Mouse (Mus musculus) cerebellum, postnatal 10 days (tissue): ENCODE measurements around the gene Sorcs1.

Experiments used
- DNase-seq, 2 experiments: peaks; one replicate each; pipeline ENCODE4 v3.0.0; 2021; ENCODE audit warnings: mixed read lengths in 2 of 2

Sorcs1 gene

GRCm38 (mm10) chr19:50534031-50534430 lies 144.4 kb downstream of the Sorcs1 start:
- no peak for DNase-seq

GRCm38 (mm10) chr19:50527835-50528234 lies 150.6 kb downstream of the Sorcs1 start:
- no peak for DNase-seq

GRCm38 (mm10) chr19:50526094-50526493 lies 152.4 kb downstream of the Sorcs1 start:
- no peak for DNase-seq

GRCm38 (mm10) chr19:50521943-50522342 lies 156.5 kb downstream of the Sorcs1 start:
- DNase-seq = no peak

- DNase-seq = no peak
Measured at GRCm38 (mm10) chr19:50515059-50515673, 163.3 kb downstream of the Sorcs1 start.

GRCm38 (mm10) chr19:50514309-50514830 lies 164.1 kb downstream of the Sorcs1 start:
- no peak for DNase-seq

GRCm38 (mm10) chr19:50502816-50503215 lies 175.6 kb downstream of the Sorcs1 start:
- no peak for DNase-seq

GRCm38 (mm10) chr19:50491121-50491520 lies 187.3 kb downstream of the Sorcs1 start:
- no peak for DNase-seq

- DNase-seq = no peak
Measured at GRCm38 (mm10) chr19:50490721-50491120, 187.7 kb downstream of the Sorcs1 start.

- no peak for DNase-seq
Measured at GRCm38 (mm10) chr19:50489786-50490185, 188.7 kb downstream of the Sorcs1 start.

GRCm38 (mm10) chr19:50488421-50488820 lies 190.0 kb downstream of the Sorcs1 start:
- no peak for DNase-seq

GRCm38 (mm10) chr19:50487768-50488167 lies 190.7 kb downstream of the Sorcs1 start:
- peak; percentile 73 to 79 for DNase-seq

GRCm38 (mm10) chr19:50486345-50486744 lies 192.1 kb downstream of the Sorcs1 start:
- DNase-seq = no peak

GRCm38 (mm10) chr19:50476774-50477173 lies 201.7 kb downstream of the Sorcs1 start:
- DNase-seq = peak; percentile 58 to 76

GRCm38 (mm10) chr19:50468592-50468991 lies 209.9 kb downstream of the Sorcs1 start:
- DNase-seq = no peak

GRCm38 (mm10) chr19:50464811-50465210 lies 213.6 kb downstream of the Sorcs1 start:
- no peak for DNase-seq

- no peak for DNase-seq
Measured at GRCm38 (mm10) chr19:50458581-50458980, 219.9 kb downstream of the Sorcs1 start.

- no peak for DNase-seq
Measured at GRCm38 (mm10) chr19:50457275-50457892, 221.1 kb downstream of the Sorcs1 start.

- DNase-seq = peak; percentile 47 to 49
Measured at GRCm38 (mm10) chr19:50441099-50441498, 237.3 kb downstream of the Sorcs1 start.

GRCm38 (mm10) chr19:50440246-50440910 lies 238.1 kb downstream of the Sorcs1 start:
- peak; percentile 17 to 26 for DNase-seq

- peak in 1 of 2 experiments; percentile 21 for DNase-seq
Measured at GRCm38 (mm10) chr19:50439464-50439881, 239.0 kb downstream of the Sorcs1 start.

GRCm38 (mm10) chr19:50422928-50423327 lies 255.5 kb downstream of the Sorcs1 start:
- DNase-seq = peak; percentile 12 to 16

GRCm38 (mm10) chr19:50418962-50419720 lies 259.3 kb downstream of the Sorcs1 start:
- DNase-seq = no peak
